In genomic region chr3:135491102-135491501, GRCm38 (mm10) we compare ENCODE assay signal across 10 mouse cellular contexts.
"Had no signal": no experiment of that assay in that cellular context is flagged by ENCODE, and none has a peak within 500 bp of the region (broad histone marks: within the 10 kb centered on the region; RNA-seq: fewer than 3 reads in every experiment).

No protein-coding gene starts in this region.

- H3K9me3 ChIP-seq: hindbrain, embryonic 13.5 days; liver, embryonic 13.5 days; midbrain, embryonic 13.5 days; neural tube, embryonic 12.5 days had no signal

- H3K4me3 ChIP-seq: hindbrain, embryonic 13.5 days; layer of hippocampus, adult 2 months; liver, embryonic 13.5 days; midbrain, embryonic 13.5 days; neural tube, embryonic 12.5 days had no signal

- ATAC-seq: hindbrain, postnatal 0 days; liver, postnatal 0 days; midbrain, embryonic 13.5 days had no signal

- H3K4me1 ChIP-seq: hindbrain, embryonic 13.5 days; midbrain, embryonic 13.5 days; neural tube, embryonic 12.5 days had no signal

- DNase-seq: kidney, postnatal 4 days; liver, embryonic 13.5 days; liver, postnatal 0 days; retina, postnatal 1 day; thymus, postnatal 36 days had no signal

- H3K36me3 ChIP-seq: hindbrain, embryonic 13.5 days; midbrain, embryonic 13.5 days; neural tube, embryonic 12.5 days had no signal

- H3K27me3 ChIP-seq: hindbrain, embryonic 13.5 days; liver, embryonic 13.5 days; midbrain, embryonic 13.5 days; neural tube, embryonic 12.5 days had no signal

- H3K27ac ChIP-seq: hindbrain, embryonic 13.5 days; hindbrain, postnatal 0 days; layer of hippocampus, adult 2 months; liver, embryonic 13.5 days; midbrain, embryonic 13.5 days; neural tube, embryonic 12.5 days had no signal

- H3K9ac ChIP-seq: hindbrain, embryonic 13.5 days; liver, embryonic 13.5 days; liver, postnatal 0 days; midbrain, embryonic 13.5 days; neural tube, embryonic 12.5 days had no signal

- H3K4me2 ChIP-seq: hindbrain, embryonic 13.5 days; liver, embryonic 13.5 days; midbrain, embryonic 13.5 days; neural tube, embryonic 12.5 days had no signal
